ENCODE assay signal across 10 mouse cellular contexts in genomic region chr13:21727948-21728572, GRCm38 (mm10). TPM values are rescaled to one million over a fixed set of nuclear protein-coding genes. Genes with fewer than 3 reads are reported as not detected.
A peak's percentile ranks its signal among the peaks of the same experiment; 100 is the strongest.
DNase-seq lines count a peak whose midpoint lies in the region; ATAC-seq and TF ChIP-seq lines count a peak whose summit lies in the region.
"Had no signal": no experiment of that assay in that cellular context is flagged by ENCODE, and none has a peak within 500 bp of the region (broad histone marks: within the 10 kb centered on the region; RNA-seq: fewer than 3 reads in every experiment).

No protein-coding gene starts in this region.

- no peak for ATAC-seq in hindbrain, postnatal 0 days
- ATAC-seq in hindbrain, embryonic 16.5 days, result 0 out of 2 replicates have a peak, but pooled peaks have one; percentile 30
- peak; percentile 37; the same call in 1 of the 2 replicates for ATAC-seq in neural tube, embryonic 13.5 days (ENCODE audit: low read depth)
- ATAC-seq: lung, postnatal 0 days had no signal

- H3K4me1 ChIP-seq in hindbrain, embryonic 10.5 days (replicated peaks), result peaks cover 21% of the 10 kb centered on the region
- no peaks in the 10 kb centered on the region for H3K4me1 ChIP-seq in hindbrain, postnatal 0 days (ENCODE audit: insufficient read depth, low read length)
- H3K4me1 ChIP-seq in forebrain, embryonic 10.5 days, result peaks cover 23% of the 10 kb centered on the region
- H3K4me1 ChIP-seq in hindbrain, embryonic 16.5 days (ENCODE audit: control insufficient read depth, insufficient read depth, low read depth, low read length), result no peaks in the 10 kb centered on the region
- H3K4me1 ChIP-seq in neural tube, embryonic 13.5 days (replicated peaks), result peaks cover 7% of the 10 kb centered on the region
- no peaks in the 10 kb centered on the region for H3K4me1 ChIP-seq in cerebellum, adult 2 months (ENCODE audit: control insufficient read depth, insufficient read depth, low read length)
- H3K4me1 ChIP-seq: heart, embryonic 10.5 days had no signal

- 22% methylated on average over 11 of the region's 11 CpGs for WGBS in hindbrain, embryonic 10.5 days
- 27% methylated on average over 11 of the region's 11 CpGs for WGBS in hindbrain, postnatal 0 days
- 26% methylated on average over 11 of the region's 11 CpGs for WGBS in forebrain, embryonic 10.5 days
- WGBS in hindbrain, embryonic 16.5 days, result 19% methylated on average over 11 of the region's 11 CpGs
- 16% methylated on average over 11 of the region's 11 CpGs for WGBS in neural tube, embryonic 13.5 days
- 53% methylated on average over 11 of the region's 11 CpGs for WGBS in cerebellum, adult 2 months

- DNase-seq in hindbrain, embryonic 10.5 days (ENCODE audit: low spot score), result no peak
- DNase-seq in hindbrain, postnatal 0 days (ENCODE audit: low spot score), result no peak
- DNase-seq in forebrain, embryonic 10.5 days (ENCODE audit: extremely low spot score, low spot score), result no peak
- DNase-seq in frontal cortex, postnatal 14 days (ENCODE audit: low spot score in 2 of 2), result no peak
- DNase-seq in cerebellum, adult 2 months, result no peak
- DNase-seq in urinary bladder, postnatal 4 days (ENCODE audit: low spot score in 2 of 2), result no peak

- no peaks in the 10 kb centered on the region for H3K27me3 ChIP-seq in hindbrain, embryonic 10.5 days (ENCODE audit: insufficient read depth, poor library complexity, severe bottlenecking)
- no peaks in the 10 kb centered on the region for H3K27me3 ChIP-seq in hindbrain, postnatal 0 days (ENCODE audit: insufficient read depth, low read length)
- H3K27me3 ChIP-seq in forebrain, embryonic 10.5 days (ENCODE audit: poor library complexity, severe bottlenecking), result no peaks in the 10 kb centered on the region
- H3K27me3 ChIP-seq in hindbrain, embryonic 16.5 days (replicated peaks; ENCODE audit: control insufficient read depth, insufficient read depth, low read length), result no peaks in the 10 kb centered on the region
- H3K27me3 ChIP-seq in neural tube, embryonic 13.5 days, result no peaks in the 10 kb centered on the region
- H3K27me3 ChIP-seq in cerebellum, adult 2 months (ENCODE audit: control insufficient read depth, insufficient read depth, low read length), result no peaks in the 10 kb centered on the region

- no peak for TF ChIP-seq CTCF in hindbrain, postnatal 0 days (IDR thresholded peaks at IDR 0.05; ENCODE audit: low read depth)
- TF ChIP-seq CTCF in cerebellum, adult 2 months (IDR thresholded peaks at IDR 0.05; ENCODE audit: borderline replicate concordance, insufficient read depth, low read depth, low read length), result no peak

- H3K4me3 ChIP-seq in hindbrain, embryonic 10.5 days, result no peak overlapping the region
- no peak overlapping the region for H3K4me3 ChIP-seq in hindbrain, postnatal 0 days (ENCODE audit: low read length)
- peak overlapping the region; percentile 8; the same call in 1 of the 2 replicates for H3K4me3 ChIP-seq in forebrain, embryonic 10.5 days
- H3K4me3 ChIP-seq in hindbrain, embryonic 16.5 days (ENCODE audit: low read length), result no peak overlapping the region
- H3K4me3 ChIP-seq in neural tube, embryonic 13.5 days, result no peak overlapping the region
- no peak overlapping the region for H3K4me3 ChIP-seq in cerebellum, adult 2 months (replicated peaks; ENCODE audit: insufficient read depth, low read depth, low read length)
- H3K4me3 ChIP-seq: heart, embryonic 10.5 days had no signal

- H3K36me3 ChIP-seq in hindbrain, embryonic 10.5 days, result no peaks in the 10 kb centered on the region
- H3K36me3 ChIP-seq in hindbrain, postnatal 0 days (ENCODE audit: insufficient read depth, low read length), result no peaks in the 10 kb centered on the region
- H3K36me3 ChIP-seq in forebrain, embryonic 10.5 days (replicated peaks), result no peaks in the 10 kb centered on the region
- H3K36me3 ChIP-seq in hindbrain, embryonic 16.5 days (ENCODE audit: control insufficient read depth, insufficient read depth, low read length), result no peaks in the 10 kb centered on the region
- no peaks in the 10 kb centered on the region for H3K36me3 ChIP-seq in neural tube, embryonic 13.5 days
- H3K36me3 ChIP-seq: heart, embryonic 10.5 days had no signal

- H3K27ac ChIP-seq in hindbrain, embryonic 10.5 days, result peak overlapping the region; percentile 81
- no peak overlapping the region for H3K27ac ChIP-seq in hindbrain, postnatal 0 days
- peak overlapping the region; percentile 80 for H3K27ac ChIP-seq in forebrain, embryonic 10.5 days
- no peak overlapping the region for H3K27ac ChIP-seq in hindbrain, embryonic 16.5 days (ENCODE audit: low read depth, low read length)
- H3K27ac ChIP-seq in neural tube, embryonic 13.5 days (replicated peaks), result peak overlapping the region; percentile 71
- no peak overlapping the region for H3K27ac ChIP-seq in cerebellum, adult 2 months (ENCODE audit: insufficient read depth, low read length)
- H3K27ac ChIP-seq: heart, embryonic 10.5 days had no signal

- no peaks in the 10 kb centered on the region for H3K9me3 ChIP-seq in hindbrain, embryonic 10.5 days
- no peaks in the 10 kb centered on the region for H3K9me3 ChIP-seq in hindbrain, postnatal 0 days (ENCODE audit: low read length)
- H3K9me3 ChIP-seq in forebrain, embryonic 10.5 days, result no peaks in the 10 kb centered on the region
- H3K9me3 ChIP-seq in hindbrain, embryonic 16.5 days (ENCODE audit: control insufficient read depth, low read length), result no peaks in the 10 kb centered on the region
- H3K9me3 ChIP-seq in neural tube, embryonic 13.5 days, result no peaks in the 10 kb centered on the region
- H3K9me3 ChIP-seq: heart, embryonic 10.5 days had no signal

- H3K9ac ChIP-seq in hindbrain, postnatal 0 days (replicated peaks; ENCODE audit: low read length), result no peak overlapping the region
- no peak overlapping the region for H3K9ac ChIP-seq in hindbrain, embryonic 16.5 days (ENCODE audit: low read depth, low read length)
- H3K9ac ChIP-seq in neural tube, embryonic 13.5 days, result no peak overlapping the region

- no peak for TF ChIP-seq POLR2A in cerebellum, adult 2 months (IDR thresholded peaks at IDR 0.05; ENCODE audit: borderline replicate concordance, insufficient read depth, low read length)

- H3K4me2 ChIP-seq in hindbrain, postnatal 0 days (ENCODE audit: low read depth, low read length), result no peak overlapping the region
- H3K4me2 ChIP-seq in hindbrain, embryonic 16.5 days (ENCODE audit: low read length), result no peak overlapping the region
- no peak overlapping the region for H3K4me2 ChIP-seq in neural tube, embryonic 13.5 days

RNA-seq across cellular contexts. Expression of gene Hist1h2bm, which starts 6.2 kb away (rescaled TPM):
- polyA plus RNA-seq in hindbrain, embryonic 10.5 days (2016; fragmentation: Nextera tagmentation; extraction: Ambion mirVana), result 5.2 and 6.1 TPM in 2 replicates
- total RNA-seq in hindbrain, postnatal 0 days (2014; rRNA removed), result 1,597 and 1,943 TPM in 2 replicates
- 1.3 and 1.7 TPM in 2 replicates for polyA plus RNA-seq in hindbrain, postnatal 0 days (2015; fragmentation: Nextera tagmentation; extraction: Ambion mirVana)
- 5.3 and 5.6 TPM in 2 replicates for polyA plus RNA-seq in forebrain, embryonic 10.5 days (2016; fragmentation: Nextera tagmentation; extraction: Ambion mirVana)
- 0.50 and 1.2 TPM in 2 replicates for polyA plus RNA-seq in hindbrain, embryonic 16.5 days (2015; fragmentation: Nextera tagmentation; extraction: Ambion mirVana)
- polyA plus RNA-seq in neural tube, embryonic 13.5 days (2015; fragmentation: Nextera tagmentation; extraction: Ambion mirVana), result 1.2 and 1.4 TPM in 2 replicates
- not detected in 2 replicates for polyA plus RNA-seq in cerebellum, adult 2 months (2012; rRNA removed)

RNA-seq across cellular contexts. Expression of gene Hist1h4j, which starts 6.8 kb away (rescaled TPM):
- 0.58 and 0.85 TPM in 2 replicates for polyA plus RNA-seq in hindbrain, embryonic 10.5 days (2016; fragmentation: Nextera tagmentation; extraction: Ambion mirVana)
- total RNA-seq in hindbrain, postnatal 0 days (2014; rRNA removed), result 1,214 and 1,310 TPM in 2 replicates
- polyA plus RNA-seq in hindbrain, postnatal 0 days (2015; fragmentation: Nextera tagmentation; extraction: Ambion mirVana), result not detected in 2 replicates
- polyA plus RNA-seq in forebrain, embryonic 10.5 days (2016; fragmentation: Nextera tagmentation; extraction: Ambion mirVana), result 0.97 and 1.8 TPM in 2 replicates
- 0.35 and 0.55 TPM in 2 replicates for polyA plus RNA-seq in hindbrain, embryonic 16.5 days (2015; fragmentation: Nextera tagmentation; extraction: Ambion mirVana)
- polyA plus RNA-seq in neural tube, embryonic 13.5 days (2015; fragmentation: Nextera tagmentation; extraction: Ambion mirVana), result 1.0 and 1.7 TPM in 2 replicates
- polyA plus RNA-seq in cerebellum, adult 2 months (2012; rRNA removed), result 2.4 and 3.6 TPM in 2 replicates
- polyA plus RNA-seq: lung, postnatal 0 days had no signal

RNA-seq across cellular contexts. Expression of gene Hist1h3h, which starts 10.6 kb away (rescaled TPM):
- polyA plus RNA-seq in hindbrain, embryonic 10.5 days (2016; fragmentation: Nextera tagmentation; extraction: Ambion mirVana), result 12.7 and 15.7 TPM in 2 replicates
- total RNA-seq in hindbrain, postnatal 0 days (2014; rRNA removed), result 1,004 and 1,140 TPM in 2 replicates
- 1.9 and 6.2 TPM in 2 replicates for polyA plus RNA-seq in hindbrain, postnatal 0 days (2015; fragmentation: Nextera tagmentation; extraction: Ambion mirVana)
- polyA plus RNA-seq in forebrain, embryonic 10.5 days (2016; fragmentation: Nextera tagmentation; extraction: Ambion mirVana), result 9.4 and 11.1 TPM in 2 replicates
- 0.98 TPM in 1 of 2 replicates, not detected in the other for polyA plus RNA-seq in hindbrain, embryonic 16.5 days (2015; fragmentation: Nextera tagmentation; extraction: Ambion mirVana)
- 2.7 and 3.3 TPM in 2 replicates for polyA plus RNA-seq in neural tube, embryonic 13.5 days (2015; fragmentation: Nextera tagmentation; extraction: Ambion mirVana)
- 2.9 TPM in 1 of 2 replicates, not detected in the other for polyA plus RNA-seq in cerebellum, adult 2 months (2012; rRNA removed)
- polyA plus RNA-seq: lung, postnatal 0 days had no signal

RNA-seq across cellular contexts. Expression of gene Hist1h2ai, which starts 11.8 kb away (rescaled TPM):
- 16.6 and 22.9 TPM in 2 replicates for polyA plus RNA-seq in hindbrain, embryonic 10.5 days (2016; fragmentation: Nextera tagmentation; extraction: Ambion mirVana)
- 934 and 1,282 TPM in 2 replicates for total RNA-seq in hindbrain, postnatal 0 days (2014; rRNA removed)
- polyA plus RNA-seq in hindbrain, postnatal 0 days (2015; fragmentation: Nextera tagmentation; extraction: Ambion mirVana), result 4.5 and 5.8 TPM in 2 replicates
- 11.9 and 12.0 TPM in 2 replicates for polyA plus RNA-seq in forebrain, embryonic 10.5 days (2016; fragmentation: Nextera tagmentation; extraction: Ambion mirVana)
- polyA plus RNA-seq in hindbrain, embryonic 16.5 days (2015; fragmentation: Nextera tagmentation; extraction: Ambion mirVana), result 5.1 and 6.5 TPM in 2 replicates
- polyA plus RNA-seq in neural tube, embryonic 13.5 days (2015; fragmentation: Nextera tagmentation; extraction: Ambion mirVana), result 5.9 TPM in 1 of 2 replicates, not detected in the other
- 0.84 and 1.5 TPM in 2 replicates for polyA plus RNA-seq in cerebellum, adult 2 months (2012; rRNA removed)
- polyA plus RNA-seq: lung, postnatal 0 days had no signal

RNA-seq across cellular contexts. Expression of gene Hist1h2bl, which starts 12.1 kb away (rescaled TPM):
- 2.2 TPM in 1 of 2 replicates, not detected in the other for polyA plus RNA-seq in hindbrain, embryonic 10.5 days (2016; fragmentation: Nextera tagmentation; extraction: Ambion mirVana)
- total RNA-seq in hindbrain, postnatal 0 days (2014; rRNA removed), result 541 and 615 TPM in 2 replicates
- 1.2 TPM in 1 of 2 replicates, not detected in the other for polyA plus RNA-seq in hindbrain, postnatal 0 days (2015; fragmentation: Nextera tagmentation; extraction: Ambion mirVana)
- polyA plus RNA-seq in forebrain, embryonic 10.5 days (2016; fragmentation: Nextera tagmentation; extraction: Ambion mirVana), result 1.5 and 2.0 TPM in 2 replicates
- polyA plus RNA-seq in hindbrain, embryonic 16.5 days (2015; fragmentation: Nextera tagmentation; extraction: Ambion mirVana), result not detected in 2 replicates
- polyA plus RNA-seq in neural tube, embryonic 13.5 days (2015; fragmentation: Nextera tagmentation; extraction: Ambion mirVana), result 1.4 and 1.5 TPM in 2 replicates
- polyA plus RNA-seq in cerebellum, adult 2 months (2012; rRNA removed), result not detected in 2 replicates
- polyA plus RNA-seq: lung, postnatal 0 days had no signal

Comparison
In these comparisons a context has a peak if more than half of its experiments do, and no peak if none do; other contexts are left out.
1. H3K27ac ChIP-seq: peak in hindbrain, embryonic 10.5 days (single experiment), forebrain, embryonic 10.5 days (single experiment) and neural tube, embryonic 13.5 days (single experiment); none in hindbrain, postnatal 0 days (single experiment), hindbrain, embryonic 16.5 days (single experiment) and cerebellum, adult 2 months (single experiment).